Mouse (Mus musculus): ENCODE results near the gene Podn.

DNA sequence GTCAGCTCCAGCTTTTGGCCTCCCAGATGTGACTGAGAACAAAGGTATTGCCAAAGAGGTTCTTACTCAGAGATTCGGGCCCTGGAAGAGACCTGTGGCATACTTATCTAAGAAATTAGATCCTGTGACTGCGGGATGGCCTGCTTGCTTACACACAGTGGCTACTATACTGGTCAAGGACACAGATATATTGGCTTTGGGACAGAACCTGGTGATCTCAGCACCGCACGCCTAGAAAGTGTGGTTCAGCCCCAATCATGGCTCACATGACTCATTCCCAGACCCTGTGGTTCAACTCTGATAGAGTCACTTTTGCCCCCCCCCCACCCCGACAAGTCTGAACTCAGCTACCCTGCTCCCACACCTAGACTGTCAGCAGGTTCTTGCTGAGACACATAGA is 40.7 kb upstream of the Podn start:
- TF ChIP-seq POLR2A (IDR thresholded peaks at IDR 0.05; ENCODE audit: low read depth, low read length) (no peak), CTCF (IDR thresholded peaks at IDR 0.05; ENCODE audit: extremely low read depth, insufficient read length, insufficient replicate concordance, low read depth, low read length) (no peak)
